18 mouse cellular contexts compared by ENCODE assay signal in genomic region chr9:64105301-64105700, GRCm38 (mm10). TPM values are rescaled to one million over a fixed set of nuclear protein-coding genes. Genes with fewer than 3 reads are reported as not detected.
DNase-seq lines count a peak whose midpoint lies in the region; ATAC-seq and TF ChIP-seq lines count a peak whose summit lies in the region.
"Had no signal": no experiment of that assay in that cellular context is flagged by ENCODE, and none has a peak within 500 bp of the region (broad histone marks: within the 10 kb centered on the region; RNA-seq: fewer than 3 reads in every experiment).

No protein-coding gene starts in this region.

- H3K9me3 ChIP-seq in heart, embryonic 10.5 days, result no peaks in the 10 kb centered on the region
- H3K9me3 ChIP-seq in megakaryocyte, embryonic 14.5 days, result no peaks in the 10 kb centered on the region
- no peaks in the 10 kb centered on the region for H3K9me3 ChIP-seq in intestine, postnatal 0 days (ENCODE audit: control insufficient read depth)
- H3K9me3 ChIP-seq: heart, embryonic 13.5 days; neural tube, embryonic 15.5 days had no signal

- peak; percentile 76 for ATAC-seq in common myeloid progenitor, adult 5-6 weeks (replicated peaks; ENCODE audit: low read depth, poor library complexity, severe bottlenecking)
- no peak for ATAC-seq in intestine, postnatal 0 days

- no peak overlapping the region for H3K4me2 ChIP-seq in intestine, postnatal 0 days (replicated peaks; ENCODE audit: low read depth)
- H3K4me2 ChIP-seq: heart, embryonic 13.5 days; neural tube, embryonic 15.5 days had no signal

- intact Hi-C loops in heart, postnatal 36 days (cut with DNase I), result no loop called here

- H3K27me3 ChIP-seq in heart, embryonic 10.5 days (ENCODE audit: insufficient read depth, poor library complexity, severe bottlenecking), result no peaks in the 10 kb centered on the region
- peaks cover 16% of the 10 kb centered on the region for H3K27me3 ChIP-seq in megakaryocyte, embryonic 14.5 days (replicated peaks)
- H3K27me3 ChIP-seq in intestine, postnatal 0 days (replicated peaks; ENCODE audit: control insufficient read depth, insufficient read depth, low read length), result no peaks in the 10 kb centered on the region
- H3K27me3 ChIP-seq: heart, embryonic 13.5 days; neural tube, embryonic 15.5 days had no signal

- H3K4me1 ChIP-seq in heart, embryonic 10.5 days, result peaks cover 14% of the 10 kb centered on the region
- peaks cover 39% of the 10 kb centered on the region for H3K4me1 ChIP-seq in megakaryocyte, embryonic 14.5 days
- H3K4me1 ChIP-seq in intestine, postnatal 0 days (replicated peaks; ENCODE audit: control insufficient read depth, insufficient read depth, low read length), result no peaks in the 10 kb centered on the region
- H3K4me1 ChIP-seq: neural tube, embryonic 15.5 days had no signal

- no peaks in the 10 kb centered on the region for H3K36me3 ChIP-seq in heart, embryonic 10.5 days
- H3K36me3 ChIP-seq in megakaryocyte, embryonic 14.5 days (replicated peaks; ENCODE audit: low read length), result no peaks in the 10 kb centered on the region
- H3K36me3 ChIP-seq in intestine, postnatal 0 days (ENCODE audit: control insufficient read depth, insufficient read depth), result no peaks in the 10 kb centered on the region
- H3K36me3 ChIP-seq: heart, embryonic 13.5 days; neural tube, embryonic 15.5 days had no signal

- WGBS in heart, embryonic 10.5 days, result 67% methylated on average over 6 of the region's 6 CpGs
- 75% methylated on average over 6 of the region's 6 CpGs for WGBS in intestine, postnatal 0 days

- TF ChIP-seq CTCF in intestine, postnatal 0 days (IDR thresholded peaks at IDR 0.05; ENCODE audit: low read depth), result no peak

- peak overlapping the region; percentile 62; the same call in 1 of the 2 replicates for H3K27ac ChIP-seq in heart, embryonic 10.5 days
- no peak overlapping the region for H3K27ac ChIP-seq in intestine, postnatal 0 days (ENCODE audit: low read depth, low read length)
- H3K27ac ChIP-seq: heart, embryonic 13.5 days; neural tube, embryonic 15.5 days; stomach, postnatal 0 days had no signal

- peak; percentile 74 for DNase-seq in heart, embryonic 10.5 days (ENCODE audit: low spot score)
- no peak for DNase-seq in heart, postnatal 36 days
- peak; percentile 25 for DNase-seq in MEL-GATA-1-ER (ENCODE audit: extremely low read depth, low read depth)
- no peak for DNase-seq in frontal cortex, adult 2 months (ENCODE audit: extremely low spot score in 1 of 2, low spot score in 1 of 2)
- DNase-seq in cerebellum, postnatal 36 days, result no peak
- DNase-seq: cerebellum, adult 2 months; left cerebral cortex, postnatal 4 days; lung, adult 18-20 months; retina, postnatal 1 day; thymus, postnatal 4 days had no signal

- no peak overlapping the region for H3K9ac ChIP-seq in intestine, postnatal 0 days (ENCODE audit: low read depth, low read length)
- H3K9ac ChIP-seq: heart, embryonic 13.5 days; neural tube, embryonic 15.5 days had no signal

- H3K4me3 ChIP-seq in heart, embryonic 10.5 days, result no peak overlapping the region
- peak overlapping the region; percentile 72 for H3K4me3 ChIP-seq in megakaryocyte, embryonic 14.5 days (replicated peaks)
- H3K4me3 ChIP-seq in intestine, postnatal 0 days (ENCODE audit: low read depth, low read length), result no peak overlapping the region
- H3K4me3 ChIP-seq: heart, embryonic 13.5 days; neural tube, embryonic 15.5 days had no signal

RNA-seq across cellular contexts. Expression of gene Lctl, which starts 11.6 kb away (rescaled TPM):
- polyA plus RNA-seq in heart, embryonic 10.5 days (2016; fragmentation: Nextera tagmentation; extraction: Ambion mirVana), result not detected in 2 replicates
- not detected for total RNA-seq in heart, postnatal 36 days (2021)
- total RNA-seq in common myeloid progenitor, adult 5-6 weeks (2017), result 0.18 TPM in 1 of 2 replicates, not detected in the other
- not detected in 2 replicates for polyA plus RNA-seq in megakaryocyte, embryonic 14.5 days (2012; ENCODE audit: insufficient read depth, low replicate concordance)
- 0.08 and 0.22 TPM in 2 replicates for polyA plus RNA-seq in frontal cortex, adult 2 months (2012; rRNA removed)
- 0.09 and 0.22 TPM in 2 replicates for polyA plus RNA-seq in intestine, postnatal 0 days (2015; fragmentation: Nextera tagmentation; extraction: Ambion mirVana)
- total RNA-seq: layer of hippocampus, postnatal 10 days; left cerebral cortex, postnatal 4 days had no signal
- polyA plus RNA-seq: heart, embryonic 13.5 days; neural tube, embryonic 15.5 days; spleen, adult 2 months had no signal

Comparison
In these comparisons a context has a peak if more than half of its experiments do, and no peak if none do; other contexts are left out.
1. DNase-seq: peak in heart, embryonic 10.5 days (single experiment) and MEL-GATA-1-ER (single experiment); none in heart, postnatal 36 days (0 of 2), frontal cortex, adult 2 months (0 of 2) and cerebellum, postnatal 36 days (0 of 2).